In genomic region chr12:15850441-15850895, GRCm38 (mm10) we compare ENCODE assay signal across 9 mouse cellular contexts. TPM values are rescaled to one million over a fixed set of nuclear protein-coding genes. Genes with fewer than 3 reads are reported as not detected.
DNase-seq lines count a peak whose midpoint lies in the region; ATAC-seq and TF ChIP-seq lines count a peak whose summit lies in the region.
"Had no signal": no experiment of that assay in that cellular context is flagged by ENCODE, and none has a peak within 500 bp of the region (broad histone marks: within the 10 kb centered on the region; RNA-seq: fewer than 3 reads in every experiment).

No protein-coding gene starts in this region.

- peak overlapping the region; percentile 71 for H3K27ac ChIP-seq in kidney, adult 2 months (ENCODE audit: insufficient read depth, low read depth, low read length)
- H3K27ac ChIP-seq: left cerebral cortex, adult 2 months had no signal

- intact Hi-C loops in left cerebral cortex, postnatal 4 days (cut with DNase I), result no loop called here

- ATAC-seq in inflammation-experienced regulatory T-cells, adult 6 months, result no peak

- peak; percentile 34 for DNase-seq in left cerebral cortex, postnatal 4 days
- no peak for DNase-seq in left cerebral cortex, adult 18-20 months (ENCODE audit: low spot score in 2 of 2)
- DNase-seq in fibroblast of lung, adult 2 months (ENCODE audit: low read depth), result peak; percentile 80
- peak; percentile 87 for DNase-seq in kidney, adult 2 months
- DNase-seq in mesoderm, embryonic 11.5 days (ENCODE audit: low read depth, low spot score), result peak; percentile 6
- DNase-seq in yolk sac, embryonic 10.5 days (ENCODE audit: low spot score), result no peak
- DNase-seq in embryo, embryonic 11 days, result no peak

- H3K36me3 ChIP-seq in kidney, adult 2 months (ENCODE audit: control insufficient read depth, insufficient read depth, low read length), result no peaks in the 10 kb centered on the region

- TF ChIP-seq POLR2A in kidney, adult 2 months (IDR thresholded peaks at IDR 0.05; ENCODE audit: low read depth, low read length), result no peak

- no peak for TF ChIP-seq CTCF in kidney, adult 2 months (conservative IDR thresholded peaks at IDR 0.05; ENCODE audit: insufficient read depth, insufficient read length, low read depth, low read length)

- WGBS in kidney, adult 2 months, result 48% methylated on average over 8 of the region's 8 CpGs

- no peaks in the 10 kb centered on the region for H3K27me3 ChIP-seq in kidney, adult 2 months (replicated peaks; ENCODE audit: control insufficient read depth, insufficient read depth, low read length)

- peak overlapping the region; percentile 16 for H3K4me3 ChIP-seq in kidney, adult 2 months (ENCODE audit: insufficient read depth, low read depth, low read length)
- H3K4me3 ChIP-seq: left cerebral cortex, adult 2 months had no signal

- peaks cover 17% of the 10 kb centered on the region; the same call in 1 of the 2 replicates for H3K4me1 ChIP-seq in kidney, adult 2 months (ENCODE audit: control insufficient read depth, insufficient read depth, low read length)

RNA-seq across cellular contexts. Expression of gene Trib2, which starts 33.7 kb away (rescaled TPM):
- 10 to 100 TPM; 74.7 to 82.2 TPM for total RNA-seq in left cerebral cortex, postnatal 4 days (2021)
- total RNA-seq in left cerebral cortex, adult 18-20 months (2021), result 10 to 100 TPM; 50.1 to 52.9 TPM
- 22.2 and 24.5 TPM in 2 replicates for polyA plus RNA-seq in kidney, adult 2 months (2012; rRNA removed)
- polyA plus RNA-seq in inflammation-experienced regulatory T-cells, adult 6 months (2017; shearing (Covaris generic)), result 10 to 100 TPM; 38.7 to 86.8 (median 66.6) TPM

Comparison
In these comparisons a context has a peak if more than half of its experiments do, and no peak if none do; other contexts are left out.
1. DNase-seq: peak in left cerebral cortex, postnatal 4 days (single experiment), fibroblast of lung, adult 2 months (single experiment), kidney, adult 2 months (single experiment) and mesoderm, embryonic 11.5 days (single experiment); none in left cerebral cortex, adult 18-20 months (0 of 2), yolk sac, embryonic 10.5 days (single experiment) and embryo, embryonic 11 days (single experiment).